Mouse (Mus musculus): ENCODE data around the gene Slc25a18. TPM values are rescaled to one million over a fixed set of nuclear protein-coding genes. Genes with fewer than 3 reads are reported as not detected.
"Not testable (repeated sequence)": the region's sequence is repeated elsewhere in the genome, so short reads cannot be mapped to it uniquely, and the experiment has no call there.

Gene Slc25a18
- polyA plus RNA-seq, 1 experiment: 0.15 TPM

DNA sequence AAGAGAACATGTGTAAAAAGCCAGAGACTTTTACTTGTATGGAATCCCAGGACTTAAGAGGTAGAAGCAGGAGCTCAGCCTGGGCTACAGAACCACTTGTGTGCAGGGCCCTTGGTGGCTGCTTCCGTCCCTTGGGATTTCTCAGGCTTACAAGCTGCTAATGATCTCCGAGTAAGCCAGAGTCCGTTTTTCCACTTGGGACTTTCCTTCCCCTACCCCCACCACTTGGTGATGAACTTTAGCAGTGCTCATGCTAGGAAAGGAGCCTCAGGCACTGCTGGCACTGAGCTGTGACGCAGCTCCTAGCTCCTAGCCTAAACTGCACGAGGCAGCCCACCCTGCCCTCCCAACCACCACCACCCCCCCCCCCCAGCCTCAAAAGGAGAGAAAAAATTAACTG, 17.3 kb downstream of the Slc25a18 start:
- peaks cover 86% of the 10 kb centered on the region for H3K36me3 ChIP-seq (ENCODE audit: control insufficient read depth)
- no peaks in the 10 kb centered on the region for H3K9me3 ChIP-seq (ENCODE audit: control insufficient read depth, low read length)
- no peaks in the 10 kb centered on the region for H3K27me3 ChIP-seq (ENCODE audit: control insufficient read depth)
- H3K4me3 ChIP-seq (replicated peaks): no peak overlapping the region
- peaks cover 31% of the 10 kb centered on the region for H3K4me1 ChIP-seq (ENCODE audit: control insufficient read depth)
- TF ChIP-seq GATA1 (IDR thresholded peaks at IDR 0.05; ENCODE audit: low read length): no peak
- no peak for TF ChIP-seq TAL1 (IDR thresholded peaks at IDR 0.05; ENCODE audit: low read length)

DNA sequence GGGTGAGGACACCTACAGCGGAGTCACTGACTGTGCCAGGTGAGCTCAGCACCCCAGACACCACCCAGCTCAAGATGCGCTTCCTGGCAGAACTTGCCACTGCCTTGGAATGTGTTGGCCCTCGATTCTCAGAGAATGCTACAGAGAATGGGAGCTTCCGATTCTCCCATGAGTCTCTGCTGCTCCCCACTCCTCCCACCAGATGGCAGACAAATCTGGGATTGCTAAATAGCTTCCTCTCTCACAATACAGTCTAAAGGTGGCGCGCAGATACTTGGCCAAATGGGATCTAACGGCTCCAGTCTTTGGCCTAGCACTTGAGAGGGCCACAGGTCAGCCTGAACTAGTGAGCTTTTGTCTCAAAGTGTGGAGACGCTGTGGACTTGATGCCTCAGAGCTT, 19.6 kb downstream of the Slc25a18 start:
- TF ChIP-seq GATA1 (IDR thresholded peaks at IDR 0.05; ENCODE audit: low read length): no peak
- no peak for TF ChIP-seq TAL1 (IDR thresholded peaks at IDR 0.05; ENCODE audit: low read length)
- Histone ChIP-seq H3K4me1 (ENCODE audit: control insufficient read depth) (peaks cover 28% of the 10 kb centered on the region), H3K4me3 (replicated peaks) (no peak overlapping the region), H3K36me3 (ENCODE audit: control insufficient read depth) (peaks cover 98% of the 10 kb centered on the region), H3K9me3 (ENCODE audit: control insufficient read depth, low read length) (no peaks in the 10 kb centered on the region), H3K27me3 (ENCODE audit: control insufficient read depth) (no peaks in the 10 kb centered on the region)

DNA sequence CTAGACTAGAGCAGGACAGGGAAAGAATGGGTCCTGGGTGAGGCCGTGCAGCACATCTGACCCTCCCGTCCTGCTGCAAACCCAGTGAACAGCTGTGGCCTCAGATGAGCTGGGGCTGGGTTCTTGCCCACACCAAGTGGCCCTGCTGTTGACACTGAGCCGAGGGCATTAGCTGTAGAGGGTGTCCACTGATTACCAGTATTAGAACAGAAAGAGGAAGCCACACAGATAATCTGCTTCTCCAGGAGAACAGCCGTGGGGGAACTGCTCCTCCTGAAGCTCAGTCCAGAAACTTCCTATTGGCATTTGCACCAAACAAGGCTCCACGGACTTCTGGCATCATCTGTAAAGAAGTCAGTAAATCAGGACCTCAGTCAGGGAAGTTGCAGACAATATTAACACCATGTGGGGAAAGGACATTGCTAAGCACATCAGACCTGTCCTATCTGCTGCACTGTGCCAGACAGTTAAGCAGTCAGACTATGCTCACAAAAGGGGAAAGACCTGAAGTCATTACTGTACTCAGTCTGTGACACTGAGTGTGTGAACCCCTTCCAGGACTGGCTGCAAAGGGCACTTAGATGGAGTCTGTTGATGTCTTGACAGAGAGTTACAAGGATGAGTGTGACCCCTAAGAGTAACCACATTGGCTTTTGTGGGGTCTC, 22.2 kb downstream of the Slc25a18 start:
- Histone ChIP-seq H3K4me3 (replicated peaks) (no peak overlapping the region), H3K9me3 (ENCODE audit: control insufficient read depth, low read length) (no peaks in the 10 kb centered on the region), H3K27me3 (ENCODE audit: control insufficient read depth) (no peaks in the 10 kb centered on the region)

DNA sequence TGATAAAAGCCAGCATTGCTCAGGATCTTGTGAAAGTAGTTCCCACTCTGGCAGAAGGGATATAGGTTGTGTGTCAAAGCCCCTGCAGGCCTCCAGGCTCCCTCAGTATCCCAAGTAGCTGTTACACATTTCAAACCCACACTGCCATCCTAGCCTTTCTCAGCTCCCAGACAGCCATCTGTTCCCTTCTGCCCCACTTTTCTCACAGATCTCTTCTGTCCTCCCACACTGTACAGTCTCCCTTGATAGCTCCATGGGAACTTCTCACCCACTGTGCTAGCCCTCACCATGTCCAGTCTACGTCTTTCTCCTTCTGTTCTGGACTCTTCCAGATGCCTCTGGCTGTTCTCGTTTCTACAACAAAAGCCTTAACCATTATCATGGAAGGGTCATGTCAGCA, 22.7 kb downstream of the Slc25a18 start:
- no peaks in the 10 kb centered on the region for H3K9me3 ChIP-seq (ENCODE audit: control insufficient read depth, low read length)
- H3K36me3 ChIP-seq (ENCODE audit: control insufficient read depth): peaks cover 100% of the 10 kb centered on the region
- H3K4me3 ChIP-seq (replicated peaks): no peak overlapping the region
- peaks cover 16% of the 10 kb centered on the region for H3K4me1 ChIP-seq (ENCODE audit: control insufficient read depth)
- no peak for TF ChIP-seq GATA1 (IDR thresholded peaks at IDR 0.05; ENCODE audit: low read length)
- H3K27me3 ChIP-seq (ENCODE audit: control insufficient read depth): no peaks in the 10 kb centered on the region

More for the DNA sequence above, 22.2 kb downstream of the Slc25a18 start:
- TF ChIP-seq TAL1 (IDR thresholded peaks at IDR 0.05; ENCODE audit: low read length) (no peak), GATA1 (IDR thresholded peaks at IDR 0.05; ENCODE audit: low read length) (no peak)
- H3K4me1 ChIP-seq (ENCODE audit: control insufficient read depth): peaks cover 21% of the 10 kb centered on the region
- peaks cover 99% of the 10 kb centered on the region for H3K36me3 ChIP-seq (ENCODE audit: control insufficient read depth)

DNA sequence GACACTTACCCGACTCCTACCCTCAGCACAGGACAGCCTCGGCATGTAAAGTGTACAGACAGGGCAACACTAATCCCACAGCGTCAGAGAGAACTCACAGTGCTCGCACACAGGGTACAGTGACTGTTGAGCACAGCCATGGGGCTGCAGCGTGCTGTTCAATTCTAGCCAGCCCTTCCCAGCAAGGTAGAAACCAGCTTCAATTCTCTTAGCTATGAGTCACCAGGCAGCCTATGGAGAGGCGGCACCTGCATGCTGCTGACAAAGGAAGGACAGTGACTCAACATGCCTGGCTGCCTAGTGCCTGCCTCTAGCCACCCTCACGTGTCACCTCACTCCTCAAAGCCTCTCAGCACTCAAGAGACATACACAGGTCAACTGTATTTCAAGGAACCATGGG, 24.6 kb downstream of the Slc25a18 start:
- Histone ChIP-seq H3K4me3 (replicated peaks) (no peak overlapping the region), H3K36me3 (ENCODE audit: control insufficient read depth) (peaks cover 100% of the 10 kb centered on the region), H3K9me3 (ENCODE audit: control insufficient read depth, low read length) (peaks cover 2% of the 10 kb centered on the region; the same call in 1 of the 2 replicates), H3K4me1 (ENCODE audit: control insufficient read depth) (peaks cover 5% of the 10 kb centered on the region), H3K27me3 (ENCODE audit: control insufficient read depth) (no peaks in the 10 kb centered on the region)
- TF ChIP-seq TAL1 (IDR thresholded peaks at IDR 0.05; ENCODE audit: low read length) (no peak), GATA1 (IDR thresholded peaks at IDR 0.05; ENCODE audit: low read length) (no peak)

DNA sequence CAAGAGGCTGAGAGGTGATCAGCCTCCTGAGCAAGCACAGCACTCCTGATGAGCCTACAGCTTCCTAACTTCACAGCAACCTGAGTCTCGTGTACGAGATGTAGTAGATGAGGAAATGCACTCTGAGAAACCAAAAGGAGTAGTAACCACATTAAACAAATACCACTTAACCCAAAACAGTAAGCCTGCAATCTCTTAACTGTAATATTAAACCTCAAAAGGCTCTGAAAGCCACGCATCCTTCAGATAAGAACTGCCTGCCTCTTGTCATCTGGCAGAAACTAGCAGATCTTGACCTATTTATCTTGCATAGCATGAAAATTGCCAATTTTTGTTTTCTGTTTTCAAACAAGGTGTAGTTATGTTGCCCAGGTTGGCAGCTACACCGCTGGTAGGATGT, 25.5 kb downstream of the Slc25a18 start:
- Histone ChIP-seq H3K4me3 (replicated peaks) (no peak overlapping the region), H3K36me3 (ENCODE audit: control insufficient read depth) (peaks cover 100% of the 10 kb centered on the region), H3K27me3 (ENCODE audit: control insufficient read depth) (no peaks in the 10 kb centered on the region), H3K4me1 (ENCODE audit: control insufficient read depth) (peaks cover 4% of the 10 kb centered on the region; the same call in 1 of the 2 replicates), H3K9me3 (ENCODE audit: control insufficient read depth, low read length) (peaks cover 2% of the 10 kb centered on the region; the same call in 1 of the 2 replicates)
- no peak for TF ChIP-seq TAL1 (IDR thresholded peaks at IDR 0.05; ENCODE audit: low read length)
- no peak for TF ChIP-seq GATA1 (IDR thresholded peaks at IDR 0.05; ENCODE audit: low read length)

DNA sequence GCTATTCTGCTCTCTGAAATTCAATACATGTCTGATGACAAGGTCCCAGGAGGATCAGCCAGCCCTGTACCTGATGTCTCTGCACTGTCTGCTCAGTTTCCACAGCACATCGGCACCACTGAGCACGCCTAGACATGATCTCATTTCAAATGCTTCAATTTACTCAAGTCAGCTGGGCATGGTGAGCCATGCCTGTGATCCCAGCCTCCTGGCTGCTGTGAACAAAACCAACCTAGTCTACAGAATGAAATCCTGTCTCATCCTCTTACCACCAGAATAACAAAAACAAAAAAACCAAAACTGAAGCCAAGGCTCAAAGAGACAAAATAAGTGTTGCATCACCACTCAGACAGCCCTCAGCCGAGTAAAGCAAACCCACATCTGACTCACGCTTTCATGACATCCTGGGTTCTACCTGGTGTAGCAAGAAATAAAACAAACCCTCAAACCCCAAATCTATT, 26.2 kb downstream of the Slc25a18 start:
- H3K9me3 ChIP-seq (ENCODE audit: control insufficient read depth, low read length): peaks cover 2% of the 10 kb centered on the region; the same call in 1 of the 2 replicates
- H3K4me3 ChIP-seq (replicated peaks): no peak overlapping the region
- H3K36me3 ChIP-seq (ENCODE audit: control insufficient read depth): peaks cover 100% of the 10 kb centered on the region
- no peaks in the 10 kb centered on the region for H3K27me3 ChIP-seq (ENCODE audit: control insufficient read depth)
- TF ChIP-seq GATA1 (IDR thresholded peaks at IDR 0.05; ENCODE audit: low read length): no peak
- no peak for TF ChIP-seq TAL1 (IDR thresholded peaks at IDR 0.05; ENCODE audit: low read length)
- H3K4me1 ChIP-seq (ENCODE audit: control insufficient read depth): peaks cover 4% of the 10 kb centered on the region; the same call in 1 of the 2 replicates

DNA sequence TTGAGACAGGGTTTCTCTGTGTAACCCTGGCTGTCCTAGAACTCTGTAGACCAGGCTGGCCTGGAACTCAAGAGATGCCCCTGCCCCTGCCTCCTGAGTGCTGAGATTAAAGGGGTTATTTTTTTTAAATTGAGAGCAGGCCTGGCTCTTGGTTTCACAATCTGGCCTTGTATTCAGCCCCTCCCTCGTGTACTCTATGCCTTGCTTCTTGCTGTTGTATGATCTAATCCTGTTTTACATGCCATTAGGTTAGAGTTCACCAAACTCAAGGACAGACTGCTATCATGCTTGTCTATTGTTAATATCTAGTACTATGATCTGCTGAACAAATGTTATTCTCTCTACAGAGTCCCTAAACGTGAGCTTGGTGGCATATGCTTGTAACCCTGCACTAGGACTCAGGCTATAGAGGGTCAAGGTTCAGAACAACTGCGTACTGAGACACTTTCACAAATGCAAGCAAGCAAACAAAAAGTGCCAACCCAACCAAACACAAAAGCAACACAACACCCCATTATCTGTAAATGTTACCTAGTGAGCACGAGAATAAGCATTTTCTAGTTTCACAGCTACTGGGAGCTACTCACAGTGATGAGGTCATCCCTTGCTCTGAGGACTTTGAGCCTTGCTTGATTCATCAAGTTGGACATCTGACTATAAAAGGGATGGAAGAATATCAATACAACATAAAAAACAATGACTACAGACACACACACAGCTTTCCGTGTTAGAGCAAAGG, 33.8 kb downstream of the Slc25a18 start:
- Histone ChIP-seq H3K4me3 (replicated peaks) (no peak overlapping the region), H3K4me1 (ENCODE audit: control insufficient read depth) (peaks cover 19% of the 10 kb centered on the region), H3K27me3 (ENCODE audit: control insufficient read depth) (no peaks in the 10 kb centered on the region), H3K9me3 (ENCODE audit: control insufficient read depth, low read length) (no peaks in the 10 kb centered on the region), H3K36me3 (ENCODE audit: control insufficient read depth) (peaks cover 99% of the 10 kb centered on the region)
- TF ChIP-seq TAL1 (IDR thresholded peaks at IDR 0.05; ENCODE audit: low read length) (no peak), GATA1 (IDR thresholded peaks at IDR 0.05; ENCODE audit: low read length) (no peak)

DNA sequence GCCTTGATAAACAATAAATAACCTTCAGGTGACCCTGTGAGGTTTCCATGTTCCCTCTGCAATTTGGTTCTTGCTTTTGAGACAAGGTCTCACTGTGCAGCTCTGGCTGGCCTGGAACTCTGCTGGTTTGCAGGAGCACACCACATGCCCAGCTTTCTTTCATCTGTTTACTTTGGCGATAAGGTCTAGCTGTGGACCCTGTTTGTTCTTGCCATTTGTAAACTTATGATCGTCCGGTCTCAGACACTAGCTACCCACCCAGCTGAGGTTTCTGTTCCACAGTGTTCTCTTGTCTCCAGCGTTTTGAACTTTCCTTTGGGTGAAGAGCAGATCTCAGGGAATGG, 34.3 kb downstream of the Slc25a18 start:
- Histone ChIP-seq H3K9me3 (ENCODE audit: control insufficient read depth, low read length) (no peaks in the 10 kb centered on the region), H3K4me3 (replicated peaks) (no peak overlapping the region), H3K36me3 (ENCODE audit: control insufficient read depth) (peaks cover 94% of the 10 kb centered on the region), H3K27me3 (ENCODE audit: control insufficient read depth) (no peaks in the 10 kb centered on the region), H3K4me1 (ENCODE audit: control insufficient read depth) (peaks cover 19% of the 10 kb centered on the region)
- TF ChIP-seq TAL1 (IDR thresholded peaks at IDR 0.05; ENCODE audit: low read length) (no peak), GATA1 (IDR thresholded peaks at IDR 0.05; ENCODE audit: low read length) (no peak)

DNA sequence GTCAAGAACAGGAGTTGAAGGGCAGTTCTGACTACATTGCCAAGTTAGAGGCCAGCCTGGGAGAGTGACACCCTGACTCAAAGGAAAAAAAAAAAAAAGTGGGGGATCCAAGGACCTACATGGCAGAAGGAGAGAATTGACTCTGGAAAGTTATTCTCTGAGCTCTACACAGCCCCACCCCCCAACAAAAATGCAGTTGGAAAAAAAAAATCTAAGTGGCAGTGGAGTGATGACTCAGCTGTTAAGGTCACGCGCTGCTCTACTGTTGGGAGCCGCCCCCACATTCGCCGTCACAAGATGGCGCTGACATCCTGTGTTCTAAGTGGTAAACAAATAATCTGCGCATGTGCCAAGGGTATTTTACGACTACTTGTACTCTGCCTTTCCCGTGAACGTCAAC, 38.6 kb downstream of the Slc25a18 start:
- H3K9me3 ChIP-seq (ENCODE audit: control insufficient read depth, low read length); H3K27me3 ChIP-seq (ENCODE audit: control insufficient read depth); H3K4me3 ChIP-seq (replicated peaks): not testable (repeated sequence)
- Histone ChIP-seq H3K4me1 (ENCODE audit: control insufficient read depth) (peaks cover 16% of the 10 kb centered on the region), H3K36me3 (ENCODE audit: control insufficient read depth) (peaks cover 52% of the 10 kb centered on the region)

Measured in erythroblast, embryonic 14.5 days (primary cell).